Mouse (Mus musculus) brown adipose tissue, adult 24 weeks (tissue): ENCODE data around the gene Noct. TPM values are rescaled to one million over a fixed set of nuclear protein-coding genes. Genes with fewer than 3 reads are reported as not detected.

Experiments used
- polyA plus RNA-seq: library from polyadenylated mRNA; stranded (reverse); fragments of >200 nt; gene quantifications from 2 replicates; pipeline ENCODE4 v1.2.4, GENCODE M21; 2012; ENCODE audit not compliant: missing spikeins, insufficient read depth, insufficient read length

Noct gene
- polyA plus RNA-seq, 1 experiment, result 38.8 TPM

Other genes with a start within 250 kb of the Noct start
- 20.0 and 24.1 TPM in 2 replicates for gene Elf2, start 116.2 kb downstream of the Noct start, polyA plus RNA-seq
- not detected in 2 replicates for gene Mgarp, start 172.3 kb downstream of the Noct start, polyA plus RNA-seq
- 1,941 and 2,055 TPM in 2 replicates for gene Ndufc1, start 184.5 kb downstream of the Noct start, polyA plus RNA-seq
- 22.5 and 26.8 TPM in 2 replicates for gene Naa15, start 190.7 kb downstream of the Noct start, polyA plus RNA-seq